Mouse (Mus musculus) liver, adult 2 months (tissue): Measurements from ENCODE around the gene Pou1f1. TPM values are rescaled to one million over a fixed set of nuclear protein-coding genes. Genes with fewer than 3 reads are reported as not detected.

Experiments used
- DNase-seq: peaks from one replicate; pipeline ENCODE4 v3.0.0-alpha.2; 2011; ENCODE audit warnings: low read depth, low spot score; ENCODE audit errors: extremely low read depth
- H3K27ac ChIP-seq: fragments of 200-500 bp; replicated peaks from 2 replicates; pipeline ENCODE4 v1.5.1; 2012; ENCODE audit warnings: low read depth, mild to moderate bottlenecking, control low read depth, inconsistent platforms, low read length; ENCODE audit not compliant: insufficient read depth
- H3K27me3 ChIP-seq: fragments of 200-500 bp; 2 replicates; pipeline ENCODE4 v1.6.1; 2012; ENCODE audit warnings: mild to moderate bottlenecking, moderate library complexity, low read length, inconsistent platforms; ENCODE audit not compliant: control insufficient read depth, insufficient read depth
- H3K36me3 ChIP-seq: fragments of 200-500 bp; 2 replicates; pipeline ENCODE4 v1.6.1; 2012; ENCODE audit warnings: low read length, inconsistent platforms; ENCODE audit not compliant: control insufficient read depth, insufficient read depth
- H3K4me1 ChIP-seq: fragments of 200-500 bp; 2 replicates; pipeline ENCODE4 v1.6.1; 2011; ENCODE audit warnings: low read length; ENCODE audit not compliant: control insufficient read depth, insufficient read depth
- H3K4me3 ChIP-seq: fragments of 200-500 bp; 2 replicates; pipeline ENCODE4 v1.5.1; 2011; ENCODE audit warnings: low read depth, mild to moderate bottlenecking, control low read depth, low read length, moderate library complexity; ENCODE audit not compliant: insufficient read depth
- H3K79me2 ChIP-seq: fragments of 200-500 bp; 2 replicates; pipeline ENCODE4 v1.6.1; 2012; ENCODE audit warnings: inconsistent platforms, mild to moderate bottlenecking, low read length, moderate library complexity; ENCODE audit not compliant: control insufficient read depth, insufficient read depth
- H3K9ac ChIP-seq: fragments of 200-500 bp; 2 replicates; pipeline ENCODE4 v1.6.1; 2012; ENCODE audit warnings: low read depth, mild to moderate bottlenecking, control low read depth, inconsistent platforms, low read length
- CTCF ChIP-seq: fragments of 200-500 bp; IDR thresholded peaks from 2 replicates; pipeline ENCODE4 v1.5.1; 2011; ENCODE audit warnings: low read depth, low read length, control low read depth
- POLR2A ChIP-seq: fragments of 200-500 bp; IDR thresholded peaks from 2 replicates; pipeline ENCODE4 v1.6.1; 2011; ENCODE audit warnings: low read length, control low read depth; ENCODE audit not compliant: insufficient read depth; ENCODE audit errors: extremely low read depth
- WGBS: fragments of 180-500 bp; shearing (Covaris S2); methylation state at CpG from one replicate; pipeline ENCODE4 v1.1.7; 2018; 5-methylcytosine and 5-hydroxymethylcytosine counted together
- polyA plus RNA-seq: library from polyadenylated mRNA; depleted of rRNA; stranded (reverse); fragments of >200 nt; gene quantifications from 2 replicates; pipeline ENCODE4 v1.2.3, GENCODE M21; 2012; rRNA removed
- total RNA-seq: library from RNA; depleted of rRNA; stranded (reverse); fragments of >200 nt; gene quantifications from 2 replicates; pipeline ENCODE4 v1.2.3, GENCODE M21; 2014; rRNA removed

Gene Pou1f1
- total RNA-seq (not detected in 2 replicates), polyA plus RNA-seq (not detected in 2 replicates)

GRCm38 (mm10) chr16:65520211-65520610 is at the start of gene Pou1f1:
Pou1f1 (plus strand) TSS chr16:65520511.
- 71% methylated on average over 6 of the region's 6 CpGs for WGBS

GRCm38 (mm10) chr16:65470650-65471049 is 49.7 kb upstream of the Pou1f1 start:
- no peak overlapping the region for H3K4me3 ChIP-seq
- no peak overlapping the region for H3K9ac ChIP-seq
- no peak for TF ChIP-seq CTCF
- no peak for TF ChIP-seq POLR2A
- H3K27ac ChIP-seq = no peak overlapping the region
- peaks cover 7% of the 10 kb centered on the region for H3K27me3 ChIP-seq
- WGBS = 68% methylated on average over 4 of the region's 4 CpGs
- no peaks in the 10 kb centered on the region for H3K79me2 ChIP-seq
- no peaks in the 10 kb centered on the region for H3K4me1 ChIP-seq
- H3K36me3 ChIP-seq = no peaks in the 10 kb centered on the region
- no peak for DNase-seq

More at GRCm38 (mm10) chr16:65520211-65520610, at the start of gene Pou1f1:
- no peaks in the 10 kb centered on the region for H3K27me3 ChIP-seq
- H3K79me2 ChIP-seq = no peaks in the 10 kb centered on the region
- TF ChIP-seq CTCF (no peak), POLR2A (no peak)
- DNase-seq = no peak
- H3K4me1 ChIP-seq = no peaks in the 10 kb centered on the region
- no peak within 1 kb of the TSS for H3K4me3 ChIP-seq
- no peak within 1 kb of the TSS for H3K27ac ChIP-seq
- H3K36me3 ChIP-seq = no peaks in the 10 kb centered on the region
- H3K9ac ChIP-seq = no peak within 1 kb of the TSS

- Histone ChIP-seq H3K27ac (no peak overlapping the region), H3K36me3 (no peaks in the 10 kb centered on the region), H3K27me3 (peaks cover 7% of the 10 kb centered on the region), H3K4me1 (no peaks in the 10 kb centered on the region), H3K4me3 (no peak overlapping the region), H3K9ac (no peak overlapping the region), H3K79me2 (no peaks in the 10 kb centered on the region)
- WGBS = 9% methylated on average over 5 of the region's 5 CpGs
- peak; percentile 16 for DNase-seq
- TF ChIP-seq POLR2A (no peak), CTCF (0 out of 2 replicates have a peak, but pooled peaks have one; percentile 12)
Observed at GRCm38 (mm10) chr16:65472472-65473001, 47.8 kb upstream of the Pou1f1 start.

GRCm38 (mm10) chr16:65485726-65486125 is 34.6 kb upstream of the Pou1f1 start:
- H3K27me3 ChIP-seq = no peaks in the 10 kb centered on the region
- H3K79me2 ChIP-seq = no peaks in the 10 kb centered on the region
- no peak overlapping the region for H3K27ac ChIP-seq
- no peaks in the 10 kb centered on the region for H3K36me3 ChIP-seq
- TF ChIP-seq POLR2A (no peak), CTCF (no peak)
- H3K4me1 ChIP-seq = no peaks in the 10 kb centered on the region
- no peak overlapping the region for H3K9ac ChIP-seq
- no peak for DNase-seq
- WGBS = 84% methylated on average over 6 of the region's 6 CpGs
- no peak overlapping the region for H3K4me3 ChIP-seq

GRCm38 (mm10) chr16:65496030-65496429 is 24.3 kb upstream of the Pou1f1 start:
- DNase-seq = no peak
- Histone ChIP-seq H3K4me1 (no peaks in the 10 kb centered on the region), H3K4me3 (no peak overlapping the region), H3K9ac (no peak overlapping the region), H3K36me3 (no peaks in the 10 kb centered on the region), H3K79me2 (no peaks in the 10 kb centered on the region), H3K27ac (no peak overlapping the region), H3K27me3 (no peaks in the 10 kb centered on the region)
- WGBS = 66% methylated on average over 5 of the region's 5 CpGs
- TF ChIP-seq POLR2A (no peak), CTCF (no peak)

GRCm38 (mm10) chr16:65497049-65497448 is 23.3 kb upstream of the Pou1f1 start:
- Histone ChIP-seq H3K4me3 (no peak overlapping the region), H3K79me2 (no peaks in the 10 kb centered on the region), H3K36me3 (no peaks in the 10 kb centered on the region), H3K4me1 (no peaks in the 10 kb centered on the region), H3K27me3 (no peaks in the 10 kb centered on the region), H3K9ac (no peak overlapping the region), H3K27ac (no peak overlapping the region)
- TF ChIP-seq CTCF (peak; percentile 51), POLR2A (no peak)
- WGBS = 33% methylated on average over 2 of the region's 2 CpGs
- peak; percentile 2 for DNase-seq
